Mouse (Mus musculus) intestine, embryonic 14.5 days (tissue): ENCODE data around the gene Dnah7c. TPM values are rescaled to one million over a fixed set of nuclear protein-coding genes. Genes with fewer than 3 reads are reported as not detected.

Source experiments
- ATAC-seq: fragments of 200-750 bp; cut with Nextera tagmentation; replicated peaks from 2 replicates; pipeline ENCODE4 v1.8.0; 2017; ENCODE audit warnings: low read depth, moderate number of reproducible peaks, moderate TSS enrichment, moderate library complexity; ENCODE audit not compliant: low FRiP score, low TSS enrichment
- DNase-seq: peaks from one replicate; pipeline ENCODE4 v3.0.0-alpha.2; 2018; ENCODE audit warnings: low spot score
- H3K27ac ChIP-seq: fragments of 300-500 bp; sonication (generic); 2 replicates; pipeline ENCODE4 v1.5.1; 2014; ENCODE audit warnings: low read depth, mild to moderate bottlenecking, control low read depth
- H3K27me3 ChIP-seq: fragments of 300-500 bp; sonication (generic); replicated peaks from 2 replicates; pipeline ENCODE4 v1.6.1; 2014; ENCODE audit warnings: low read length, control low read depth; ENCODE audit not compliant: control insufficient read depth, insufficient read depth
- H3K36me3 ChIP-seq: fragments of 300-500 bp; sonication (generic); 2 replicates; pipeline ENCODE4 v1.6.1; 2014; ENCODE audit warnings: low read length, control low read depth; ENCODE audit not compliant: control insufficient read depth, insufficient read depth
- H3K4me1 ChIP-seq: fragments of 300-500 bp; sonication (generic); replicated peaks from 2 replicates; pipeline ENCODE4 v1.6.1; 2014; ENCODE audit warnings: low read length, control low read depth, mixed read lengths; ENCODE audit not compliant: control insufficient read depth, insufficient read depth
- H3K4me2 ChIP-seq: fragments of 300-500 bp; sonication (generic); 2 replicates; pipeline ENCODE4 v1.6.1; 2014; ENCODE audit warnings: low read length
- H3K4me3 ChIP-seq: fragments of 300-500 bp; sonication (generic); 2 replicates; pipeline ENCODE4 v1.5.1; 2014; ENCODE audit warnings: low read depth, low read length, control low read depth, mixed read lengths
- H3K9ac ChIP-seq: fragments of 300-500 bp; sonication (generic); 2 replicates; pipeline ENCODE4 v1.6.1; 2014; ENCODE audit warnings: mild to moderate bottlenecking, low read length
- H3K9me3 ChIP-seq: fragments of 300-500 bp; sonication (generic); 2 replicates; pipeline ENCODE4 v1.6.1; 2016; ENCODE audit warnings: low read length, control low read depth; ENCODE audit not compliant: control insufficient read depth
- WGBS: fragments of 180-500 bp; shearing (Covaris S2); extraction: QIAGEN DNeasy Blood & Tissue Kit; methylation state at CpG from one replicate; pipeline ENCODE4 v1.1.7; 2014; 5-methylcytosine and 5-hydroxymethylcytosine counted together
- polyA plus RNA-seq: library from polyadenylated mRNA; unstranded; fragments of >200 nt; fragmentation: Nextera tagmentation; extraction: Ambion mirVana; gene quantifications from 2 replicates; pipeline ENCODE4 v1.2.1, GENCODE M21; 2014

Gene Dnah7c
- polyA plus RNA-seq, 1 experiment from 2014 or later, result 0.26 TPM

DNA sequence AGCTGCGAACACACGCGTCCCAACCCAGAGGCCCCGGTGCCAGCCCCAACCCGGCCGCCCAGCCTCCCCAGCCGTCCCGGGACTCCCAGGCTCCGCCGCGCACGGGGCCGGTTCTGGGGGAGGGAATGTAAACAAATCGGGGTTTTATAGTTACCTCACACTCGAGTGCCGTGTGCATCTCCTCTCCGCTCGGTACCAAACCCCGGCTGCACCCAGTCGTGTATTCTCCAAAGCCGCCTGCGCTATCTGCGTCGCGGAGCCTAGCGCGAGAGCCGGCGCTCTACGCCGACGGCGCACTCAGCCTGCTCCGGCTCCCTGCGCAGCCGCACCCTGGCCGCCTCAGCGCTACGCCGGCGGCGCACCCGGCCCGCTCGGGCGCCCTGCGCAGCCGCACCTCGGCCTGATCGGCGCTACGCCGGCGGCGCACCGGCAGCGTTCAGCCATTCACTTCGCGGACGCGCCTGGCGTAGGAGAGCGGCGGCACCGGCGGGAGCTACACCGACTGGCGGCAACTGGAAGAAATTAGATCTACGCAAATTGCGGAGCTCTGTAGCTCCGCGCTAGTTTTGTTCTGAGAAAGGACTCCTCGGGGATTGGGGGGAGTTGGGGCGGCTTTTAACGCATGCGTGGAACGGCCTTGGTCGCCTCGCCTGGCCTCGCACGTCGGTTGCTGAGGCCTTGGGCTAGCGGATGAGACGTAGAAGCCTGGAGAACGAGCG lies 428.1 kb downstream of the Dnah7c start:
- DNase-seq, result peak; percentile 100
- Histone ChIP-seq H3K4me1 (peaks cover 12% of the 10 kb centered on the region; the same call in 1 of the 2 replicates), H3K27ac (peak overlapping the region; percentile 99), H3K4me3 (peak overlapping the region; percentile 83), H3K27me3 (no peaks in the 10 kb centered on the region), H3K9me3 (no peaks in the 10 kb centered on the region), H3K36me3 (no peaks in the 10 kb centered on the region), H3K4me2 (peak overlapping the region; percentile 83), H3K9ac (peak overlapping the region; percentile 100)
- under 1% methylated on average over 86 of the region's 86 CpGs for WGBS
- ATAC-seq, result peak; percentile 96

DNA sequence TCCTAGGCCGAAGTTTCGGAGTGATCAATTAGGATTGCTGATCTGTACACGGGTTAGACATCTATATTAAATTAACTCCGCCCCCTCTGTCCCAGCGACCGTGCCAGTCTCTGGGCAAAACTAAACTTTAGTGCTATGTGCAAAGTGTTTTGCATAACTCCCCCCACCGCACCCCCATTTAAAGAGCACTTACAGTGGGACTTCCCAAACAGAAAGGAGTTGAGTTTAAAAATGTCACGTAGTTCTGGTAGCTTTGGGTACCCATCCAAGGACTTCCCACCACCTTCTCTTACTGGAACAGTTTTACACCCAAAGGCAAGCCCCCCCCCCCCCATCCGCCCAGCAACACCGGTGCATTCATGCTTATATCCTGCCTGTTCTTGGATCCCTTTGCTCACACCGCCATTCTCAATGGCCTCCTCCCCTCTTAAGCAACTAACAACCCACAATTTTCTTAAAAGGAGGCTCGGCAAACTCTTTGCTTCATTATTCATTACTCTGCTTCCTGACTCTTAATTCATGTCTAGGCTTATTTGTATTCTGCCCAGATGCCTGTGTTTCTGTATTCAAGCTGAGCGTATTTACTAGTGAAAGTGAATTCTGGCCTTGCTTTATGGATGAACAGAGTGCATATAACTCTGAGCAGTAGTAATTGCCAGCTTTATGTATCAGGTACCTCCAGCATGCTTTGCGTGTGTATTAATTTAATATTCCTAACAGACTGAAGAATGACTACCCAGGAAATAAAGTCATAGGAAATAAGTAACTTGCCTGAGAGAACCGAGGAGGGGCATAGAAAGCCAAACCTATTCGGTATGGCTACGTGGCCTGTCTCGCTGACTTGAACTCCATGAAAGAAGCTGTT lies 428.9 kb downstream of the Dnah7c start:
- Histone ChIP-seq H3K4me2 (peak overlapping the region; percentile 56), H3K9ac (peak overlapping the region; percentile 100), H3K9me3 (no peaks in the 10 kb centered on the region), H3K27me3 (no peaks in the 10 kb centered on the region), H3K4me1 (peaks cover 12% of the 10 kb centered on the region; the same call in 1 of the 2 replicates), H3K36me3 (no peaks in the 10 kb centered on the region), H3K27ac (peak overlapping the region; percentile 99), H3K4me3 (peak overlapping the region; percentile 83)
- DNase-seq, result no peak
- ATAC-seq, result 0 out of 2 replicates have a peak, but pooled peaks have one; percentile 0
- WGBS, result 27% methylated on average over 18 of the region's 18 CpGs

DNA sequence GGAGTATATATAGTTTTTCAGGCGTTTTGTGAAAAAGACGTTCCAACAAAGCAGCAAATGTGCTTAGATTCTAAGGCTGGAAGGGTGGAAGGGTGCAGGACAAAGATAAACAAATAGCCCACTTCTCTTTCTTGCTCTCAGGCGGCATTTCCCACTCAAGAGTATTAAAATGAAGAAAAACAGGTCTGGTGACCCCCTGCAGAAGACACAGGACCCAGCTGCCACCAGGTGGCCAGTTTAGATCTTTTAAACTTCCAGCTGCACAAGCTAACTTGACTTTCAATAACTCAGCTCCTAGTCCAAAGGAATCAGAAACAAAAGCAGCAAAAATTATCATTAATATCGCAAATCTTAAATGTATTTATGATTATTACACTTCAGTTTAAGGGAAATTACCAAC lies 431.1 kb downstream of the Dnah7c start:
- peaks cover 7% of the 10 kb centered on the region; the same call in 1 of the 2 replicates for H3K4me1 ChIP-seq
- H3K27me3 ChIP-seq, result no peaks in the 10 kb centered on the region
- no peak overlapping the region for H3K9ac ChIP-seq
- no peak overlapping the region for H3K4me3 ChIP-seq
- no peak overlapping the region for H3K4me2 ChIP-seq
- DNase-seq (no peak), ATAC-seq (no peak)
- 43% methylated on average over 4 of the region's 4 CpGs for WGBS
- H3K27ac ChIP-seq, result no peak overlapping the region
- H3K9me3 ChIP-seq, result no peaks in the 10 kb centered on the region
- no peaks in the 10 kb centered on the region for H3K36me3 ChIP-seq
